In genomic region chr17:12508376-12508775, GRCm38 (mm10) we compare ENCODE assay signal across 26 mouse cellular contexts. TPM values are rescaled to one million over a fixed set of nuclear protein-coding genes. Genes with fewer than 3 reads are reported as not detected.
"Had no signal": no experiment of that assay in that cellular context is flagged by ENCODE, and none has a peak within 500 bp of the region (broad histone marks: within the 10 kb centered on the region; RNA-seq: fewer than 3 reads in every experiment).

No protein-coding gene starts in this region.

- H3K36me3 ChIP-seq: limb, embryonic 10.5 days; limb, embryonic 12.5 days; limb, embryonic 13.5 days; limb, embryonic 15.5 days; liver, embryonic 12.5 days; liver, embryonic 13.5 days; liver, embryonic 15.5 days; lung, embryonic 15.5 days; midbrain, embryonic 10.5 days; midbrain, embryonic 12.5 days; midbrain, embryonic 13.5 days; midbrain, embryonic 15.5 days had no signal

- H3K9me3 ChIP-seq: limb, embryonic 10.5 days; limb, embryonic 12.5 days; limb, embryonic 13.5 days; limb, embryonic 15.5 days; liver, embryonic 12.5 days; liver, embryonic 13.5 days; liver, embryonic 15.5 days; lung, embryonic 15.5 days; megakaryocyte, embryonic 14.5 days; midbrain, embryonic 10.5 days; midbrain, embryonic 12.5 days; midbrain, embryonic 13.5 days; midbrain, embryonic 15.5 days had no signal

- H3K9ac ChIP-seq: limb, embryonic 12.5 days; limb, embryonic 13.5 days; limb, embryonic 15.5 days; liver, embryonic 12.5 days; liver, embryonic 13.5 days; liver, embryonic 14.5 days; liver, embryonic 15.5 days; liver, postnatal 0 days; lung, embryonic 14.5 days; lung, embryonic 15.5 days; midbrain, embryonic 12.5 days; midbrain, embryonic 13.5 days; midbrain, embryonic 15.5 days had no signal

- DNase-seq: left cerebral cortex, postnatal 4 days; liver, embryonic 13.5 days; liver, postnatal 0 days; lung, adult 18-20 months; lung, adult 2 months; lung, embryonic 14.5 days; lung, postnatal 10 days; lung, postnatal 14 days; lung, postnatal 36 days; midbrain, embryonic 14.5 days had no signal

- H3K27ac ChIP-seq: limb, embryonic 10.5 days; limb, embryonic 12.5 days; limb, embryonic 13.5 days; limb, embryonic 15.5 days; liver, embryonic 12.5 days; liver, embryonic 13.5 days; liver, embryonic 14.5 days; liver, embryonic 15.5 days; lung, embryonic 15.5 days; macrophage; midbrain, embryonic 10.5 days; midbrain, embryonic 12.5 days; midbrain, embryonic 13.5 days; midbrain, embryonic 15.5 days had no signal

- H3K4me3 ChIP-seq: limb, embryonic 15.5 days; liver, embryonic 15.5 days; lung, embryonic 15.5 days; megakaryocyte, embryonic 14.5 days; midbrain, embryonic 10.5 days; midbrain, embryonic 12.5 days; midbrain, embryonic 13.5 days; midbrain, embryonic 15.5 days; myocyte had no signal

RNA-seq across cellular contexts. Expression of gene Slc22a3, which starts 0.9 kb away (rescaled TPM):
- total RNA-seq: monocyte, adult 5-6 weeks had no signal
- polyA plus RNA-seq: limb, embryonic 10.5 days; macrophage; midbrain, embryonic 10.5 days; myocyte had no signal
